Mouse (Mus musculus) cerebellum, postnatal 10 days (tissue): ENCODE measurements around the gene Gas6.

Experiments
- DNase-seq, 2 experiments: peaks; one replicate each; pipeline ENCODE4 v3.0.0; 2021; ENCODE audit warnings: mixed read lengths in 2 of 2

Gas6 gene

DNA sequence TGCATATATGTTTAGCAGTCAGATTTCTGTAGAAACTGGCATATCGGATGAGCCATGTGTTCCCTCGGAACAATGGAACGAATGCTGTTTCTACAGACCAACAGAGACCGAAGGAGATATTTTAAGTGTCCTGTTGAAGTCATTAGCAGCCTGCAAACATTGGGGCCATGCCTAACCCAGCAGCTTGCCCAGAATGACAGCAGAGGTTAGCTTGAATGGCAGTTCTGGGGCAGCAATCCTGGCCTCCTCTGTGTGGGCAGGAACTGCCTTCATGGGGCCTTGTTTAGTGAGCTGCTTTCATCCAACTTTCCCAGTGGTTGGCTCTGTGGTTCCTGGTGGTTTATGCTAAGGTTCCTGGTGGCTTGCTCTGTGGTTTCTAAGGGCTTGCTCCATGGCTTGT lies 34.9 kb downstream of the Gas6 start:
- DNase-seq: no peak

DNA sequence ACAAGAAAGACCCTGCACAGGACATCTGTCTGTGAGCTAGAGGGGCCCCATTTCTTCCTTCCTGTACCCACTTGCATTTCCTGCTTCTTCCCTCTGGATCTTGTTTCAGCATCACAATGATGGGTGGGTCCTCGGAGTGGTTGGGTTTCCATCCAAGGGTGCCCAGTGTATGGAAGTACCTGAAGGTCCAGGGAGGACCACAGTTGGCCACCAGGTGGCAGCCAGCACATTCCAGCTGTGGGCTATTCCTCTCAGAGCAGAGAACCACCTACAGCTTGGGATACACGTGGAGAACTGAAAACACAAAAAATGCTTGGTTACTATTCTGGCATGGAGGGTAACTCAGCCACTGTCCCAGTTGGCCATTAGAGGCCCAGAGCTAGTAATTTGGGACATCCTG lies 39.0 kb downstream of the Gas6 start:
- DNase-seq: peak; percentile 62 to 70

DNA sequence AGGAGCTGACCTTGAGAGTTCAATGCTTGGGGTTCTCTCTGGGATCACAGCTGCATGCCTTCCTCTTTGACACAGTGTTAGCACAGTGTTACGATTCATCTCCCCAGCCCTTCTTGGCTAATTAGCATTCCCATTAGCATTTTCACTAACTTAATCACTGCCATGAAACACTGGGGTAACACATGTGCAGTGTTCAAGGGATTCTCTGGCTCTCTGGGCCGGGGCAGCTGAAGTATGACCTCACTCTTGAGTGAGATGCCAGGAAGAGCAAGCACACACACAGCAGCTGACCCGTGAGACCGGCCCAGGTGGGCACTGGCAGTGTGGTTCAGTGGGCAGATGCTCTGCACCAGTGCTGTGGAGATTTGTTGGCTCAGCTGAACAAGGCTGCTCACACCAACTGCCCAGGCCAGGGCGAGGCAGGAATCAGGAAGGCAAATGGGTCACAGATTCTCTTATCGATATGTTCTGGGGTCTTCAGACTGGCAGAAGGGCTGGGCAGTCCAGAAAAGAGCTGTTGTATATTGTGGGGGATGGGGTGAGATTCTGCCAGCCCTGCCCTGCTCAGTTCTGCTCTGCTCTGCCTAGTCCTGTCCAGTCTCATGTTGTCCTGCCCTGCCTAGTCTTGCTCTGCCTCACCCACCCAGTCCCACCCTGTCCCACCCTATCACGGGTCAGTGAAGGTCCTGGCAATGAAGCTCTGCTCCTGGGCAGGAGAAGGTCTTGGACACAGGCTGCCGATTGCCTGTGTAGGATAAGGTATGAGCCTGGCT lies 39.8 kb downstream of the Gas6 start:
- peak in 1 of 2 experiments; percentile 52 for DNase-seq

DNA sequence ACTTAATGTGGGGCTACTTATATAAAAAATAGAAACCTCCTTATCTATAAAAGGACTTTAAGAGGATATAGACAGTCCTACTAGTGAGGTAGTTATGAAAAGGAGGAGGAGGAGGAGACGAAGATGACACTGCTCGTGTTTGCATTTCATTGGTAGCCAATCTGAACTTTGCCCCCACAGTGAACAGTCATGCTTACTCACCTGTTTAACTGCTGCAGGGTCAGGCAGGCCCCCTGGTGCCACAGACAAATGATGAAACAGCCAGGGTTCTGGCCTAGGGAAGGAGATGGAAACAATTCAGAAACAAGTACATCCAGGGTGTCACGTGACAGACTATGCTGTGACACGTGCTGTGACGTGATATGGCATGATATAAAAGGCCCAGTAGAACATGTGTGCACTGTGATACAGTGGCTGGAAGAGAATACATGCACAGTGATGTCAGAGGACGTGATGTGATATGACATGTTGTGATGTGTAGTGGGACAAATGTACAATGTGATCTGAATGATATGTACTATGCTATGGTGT lies 42.5 kb downstream of the Gas6 start:
- no peak for DNase-seq

DNA sequence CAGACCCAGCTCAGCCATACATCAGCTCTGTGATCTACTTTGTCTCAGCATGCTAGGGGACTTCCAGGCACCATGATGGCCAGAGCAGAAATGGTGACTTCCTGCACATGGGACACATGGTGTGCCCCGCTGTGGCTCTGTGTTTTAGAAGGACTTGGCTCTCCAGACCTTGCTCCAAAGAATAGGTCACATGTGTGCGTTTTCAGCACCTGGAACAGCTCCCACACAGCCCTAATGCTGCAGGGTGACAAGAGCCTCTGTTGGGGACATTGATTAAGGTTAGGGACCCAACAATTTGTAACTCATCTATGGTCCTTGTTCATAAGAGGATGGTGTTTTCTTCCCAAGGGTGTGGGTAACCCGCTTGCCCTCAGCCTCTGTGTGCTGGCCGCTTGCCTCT lies 46.1 kb downstream of the Gas6 start:
- DNase-seq: no peak

DNA sequence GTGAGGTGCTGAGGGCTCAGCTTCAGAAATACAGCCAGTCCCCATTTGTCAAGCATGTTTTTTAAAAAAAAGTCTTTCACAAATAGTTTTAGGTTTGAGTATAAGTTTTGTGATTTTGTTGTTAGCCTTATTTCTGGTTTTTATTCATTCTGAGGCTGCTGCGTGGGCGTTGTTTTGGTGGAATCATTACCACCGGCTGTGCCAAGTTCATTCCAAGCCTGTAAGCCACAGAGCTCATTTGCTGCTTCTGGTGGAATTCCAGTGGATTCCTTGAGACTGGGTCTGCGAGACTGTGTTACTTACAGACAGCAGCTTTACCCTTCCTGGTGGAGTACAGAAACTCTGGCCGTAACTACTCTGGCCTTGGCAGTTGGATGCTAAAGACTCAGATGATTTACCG lies 47.8 kb downstream of the Gas6 start:
- DNase-seq: no peak

DNA sequence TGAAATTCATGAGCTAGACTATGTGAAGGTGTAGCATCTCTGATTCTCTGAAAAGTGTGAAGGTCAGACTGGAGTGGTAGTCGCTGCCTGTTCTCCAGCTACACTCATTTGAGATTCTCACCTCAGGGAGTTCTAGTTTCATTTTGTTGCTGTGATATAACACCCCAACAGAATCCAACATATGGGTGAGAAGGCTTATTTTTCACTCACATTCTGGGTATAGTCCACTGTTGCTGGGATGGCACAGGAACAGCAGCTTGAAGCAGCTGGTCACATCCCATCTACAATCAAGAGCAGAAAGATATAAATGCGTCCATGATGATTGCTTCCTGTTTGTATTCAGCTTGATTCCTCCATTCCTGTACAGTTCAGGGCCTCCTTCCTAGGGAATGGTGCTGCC lies 52.1 kb downstream of the Gas6 start:
- DNase-seq: no peak

DNA sequence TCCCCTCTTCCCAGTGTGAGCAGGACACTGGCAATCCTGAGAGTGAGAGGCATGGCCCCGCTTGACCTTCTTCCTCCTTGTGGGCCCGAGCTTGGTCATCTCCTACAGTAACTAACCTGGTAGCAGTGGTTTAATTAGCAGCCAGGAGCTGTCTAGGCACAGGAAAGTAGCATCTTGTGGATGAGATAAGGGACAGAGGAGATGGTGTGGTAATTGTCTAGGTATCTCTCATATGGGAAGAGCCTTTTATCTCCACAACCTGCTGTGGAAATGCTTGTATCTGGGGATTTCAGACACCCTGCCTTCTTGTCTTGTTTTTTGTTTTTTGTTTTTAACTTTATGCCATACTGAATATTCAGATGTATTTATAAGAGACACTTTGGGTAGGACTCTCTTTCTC lies 56.8 kb downstream of the Gas6 start:
- no peak for DNase-seq

DNA sequence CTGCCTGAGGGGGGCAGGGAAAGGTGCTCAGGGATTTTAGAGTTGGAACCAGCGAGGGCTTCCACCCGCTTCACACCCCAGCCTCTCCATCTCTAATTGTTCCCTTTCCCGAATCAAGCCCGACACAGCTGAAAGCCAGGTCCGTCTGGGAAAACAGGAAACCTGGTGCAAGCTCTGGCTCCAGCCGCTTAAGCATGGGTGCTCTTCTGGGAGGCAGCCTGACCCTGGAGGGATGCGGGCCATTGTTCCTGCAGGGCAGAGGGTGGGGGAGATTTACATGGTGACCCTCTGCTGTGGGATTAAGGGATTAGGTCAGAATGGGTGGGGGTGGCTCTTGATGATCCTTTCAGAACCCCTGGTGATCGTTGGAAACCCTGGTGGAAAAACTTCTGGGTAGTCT lies 58.2 kb downstream of the Gas6 start:
- no peak for DNase-seq

DNA sequence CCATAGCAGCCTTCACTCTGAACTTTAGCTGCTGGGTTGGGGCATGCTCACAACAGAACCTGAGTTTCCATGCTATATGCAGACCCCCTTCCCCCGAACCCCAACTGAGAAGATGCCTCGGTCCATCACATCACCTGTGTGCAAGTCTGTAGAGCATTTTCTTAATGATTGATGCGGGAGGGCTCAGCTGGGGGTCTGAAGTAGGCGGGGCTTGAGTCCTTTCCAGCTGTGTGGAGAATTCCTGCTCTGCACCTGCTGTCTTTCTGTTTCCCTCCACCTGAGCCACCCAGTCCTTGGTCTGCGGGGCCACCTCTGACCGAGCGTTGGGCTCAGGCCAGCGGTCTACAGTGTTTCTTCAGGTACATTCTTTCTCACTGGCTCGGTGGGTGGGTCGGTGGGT lies 59.4 kb downstream of the Gas6 start, which contains the start of gene Tmem255b:
Gene Tmem255b, plus strand, starts transcription at position 301 of the 400 bp plus-strand sequence.
- DNase-seq: peak in 1 of 2 experiments; percentile 19

DNA sequence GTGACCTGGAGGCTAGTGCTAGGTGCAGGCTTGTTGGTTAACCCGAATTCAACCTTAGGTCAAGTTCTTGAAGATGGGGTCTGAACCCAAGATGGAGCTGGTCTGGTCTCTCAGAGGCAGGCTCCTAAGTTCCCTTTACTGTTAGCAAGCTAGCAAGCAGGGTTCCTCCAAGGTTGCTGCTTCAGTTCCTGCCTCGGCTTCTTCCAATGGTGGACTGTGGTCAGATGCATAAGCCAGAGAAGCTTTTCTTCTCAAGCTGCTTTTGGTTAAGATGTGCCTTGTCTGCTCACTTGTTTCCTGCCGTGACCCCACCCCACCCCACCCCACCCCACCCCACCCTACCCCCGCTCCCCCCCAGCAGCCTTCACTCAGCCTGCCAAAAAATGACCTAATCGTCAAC lies 61.2 kb downstream of the Gas6 start:
- no peak for DNase-seq

DNA sequence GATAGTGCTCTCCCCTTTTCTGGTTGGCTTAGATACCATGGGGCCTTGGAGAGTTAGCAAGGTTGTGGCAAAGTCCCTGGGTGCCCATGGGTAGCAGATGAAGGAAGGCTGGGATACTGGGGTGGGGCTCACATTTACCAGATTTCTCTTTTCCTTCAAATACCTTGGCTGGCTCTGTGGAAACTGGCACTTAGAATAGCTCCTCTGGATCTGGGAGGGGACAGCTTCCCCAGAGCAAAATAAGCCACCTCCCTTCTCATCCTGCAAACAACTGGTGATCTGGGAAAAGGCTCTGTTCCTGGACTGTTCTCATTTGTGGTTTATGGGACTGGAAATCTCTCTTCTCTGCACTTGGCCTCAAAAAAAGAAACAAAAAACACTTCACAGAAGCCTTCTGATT lies 63.4 kb downstream of the Gas6 start:
- no peak for DNase-seq

DNA sequence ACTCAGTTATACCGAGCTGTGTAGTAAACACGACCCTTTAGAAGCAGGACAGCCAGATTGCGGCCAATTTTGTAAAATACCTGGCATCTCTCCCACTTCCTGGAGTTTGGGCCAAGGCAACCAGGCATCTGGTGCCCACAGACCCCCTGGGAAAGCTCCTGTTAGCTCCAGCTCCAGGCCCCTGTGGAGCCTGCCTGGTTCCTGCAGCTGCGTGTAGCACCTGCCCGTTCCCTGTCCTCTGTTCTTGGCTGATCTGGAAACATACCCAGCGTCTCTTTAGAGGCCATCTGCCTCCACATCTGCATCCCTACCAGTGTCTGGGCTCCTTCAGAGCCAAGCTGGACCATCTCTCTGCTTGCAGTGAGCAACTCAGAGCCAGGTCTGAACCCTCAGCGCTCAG lies 63.9 kb downstream of the Gas6 start:
- DNase-seq: peak; percentile 63 to 75

DNA sequence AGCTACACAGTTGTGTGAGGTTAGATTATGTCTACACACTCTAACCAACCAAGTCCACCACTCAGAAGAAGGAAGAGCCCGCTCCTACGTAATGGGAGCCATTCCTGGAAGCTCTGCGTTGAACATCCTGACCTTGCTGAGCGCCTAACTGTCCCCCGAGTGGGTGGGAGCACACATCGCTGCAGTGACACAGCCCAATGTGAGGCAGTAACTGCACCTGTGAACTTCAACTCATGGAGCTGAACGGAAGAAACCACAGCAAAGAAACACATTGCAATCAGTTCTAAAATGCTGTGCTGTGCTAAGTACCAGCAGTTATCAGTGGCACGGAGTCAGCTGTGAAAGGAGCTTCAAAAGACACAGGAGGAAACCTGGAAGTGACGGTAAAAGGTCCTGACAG lies 66.1 kb downstream of the Gas6 start:
- no peak for DNase-seq

DNA sequence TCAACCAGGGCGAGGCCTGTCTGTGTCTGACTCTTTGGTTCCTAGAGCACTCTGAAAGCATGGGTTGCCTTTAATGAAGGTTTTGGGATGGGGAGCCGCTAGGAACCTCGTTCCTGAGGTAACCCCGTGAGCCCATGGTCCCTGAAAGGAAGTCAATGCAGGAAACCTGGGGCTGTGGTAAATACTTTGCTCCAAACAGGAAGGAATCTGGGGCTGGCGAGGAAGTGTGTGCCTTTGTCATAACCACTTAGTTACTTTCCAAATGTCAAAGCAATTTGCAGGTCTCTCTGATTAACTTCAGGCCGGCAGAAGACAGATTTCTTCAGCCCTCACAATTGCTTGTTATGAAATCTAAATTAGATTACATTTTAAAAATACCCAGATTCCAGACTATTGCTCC lies 66.9 kb downstream of the Gas6 start:
- no peak for DNase-seq

DNA sequence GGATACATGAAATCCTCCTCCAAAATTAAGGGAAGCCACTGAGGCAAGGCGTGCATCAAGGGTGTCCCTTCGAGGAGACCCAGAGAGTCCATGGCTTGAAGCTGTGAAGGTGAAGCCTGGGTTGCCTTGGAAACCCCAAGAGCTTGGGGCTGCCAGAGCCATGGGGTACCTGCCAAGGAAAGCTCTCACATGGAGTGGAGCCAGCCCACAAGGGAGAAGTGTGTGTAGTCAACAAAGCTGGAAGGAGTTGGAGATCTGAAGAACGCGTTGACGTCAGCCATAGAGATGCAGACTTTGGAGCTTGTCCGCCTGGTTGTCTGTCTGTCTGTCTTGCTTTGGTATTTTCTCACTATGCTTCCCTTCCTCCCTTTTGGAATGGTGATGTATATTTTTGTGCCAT lies 73.3 kb downstream of the Gas6 start:
- peak; percentile 25 to 29 for DNase-seq

DNA sequence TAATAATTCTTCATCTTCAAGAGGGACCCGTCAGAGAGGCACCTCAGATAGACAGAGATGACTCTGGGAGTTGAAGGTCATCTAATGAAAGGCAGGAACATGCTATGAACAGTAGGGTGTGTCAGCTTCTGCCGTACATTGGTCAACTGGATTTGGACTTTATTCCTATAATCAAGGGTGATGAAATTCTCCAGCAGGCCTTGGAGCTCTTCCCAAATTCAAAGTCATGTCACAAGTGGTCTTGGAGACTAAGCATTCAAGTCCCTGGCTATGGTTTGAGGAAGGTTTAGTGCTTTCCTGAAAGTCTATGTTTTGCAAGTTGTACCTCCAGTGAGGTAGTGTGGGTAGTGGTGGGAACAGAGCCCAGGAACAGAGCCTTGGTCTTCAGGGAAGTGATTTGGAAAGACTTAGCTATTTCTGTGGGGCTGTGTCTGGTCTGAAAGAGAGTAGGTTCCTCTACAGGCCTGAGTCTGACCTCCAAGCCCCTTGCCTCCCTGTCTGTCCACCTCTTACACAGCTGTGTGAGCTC lies 75.1 kb downstream of the Gas6 start:
- no peak for DNase-seq

DNA sequence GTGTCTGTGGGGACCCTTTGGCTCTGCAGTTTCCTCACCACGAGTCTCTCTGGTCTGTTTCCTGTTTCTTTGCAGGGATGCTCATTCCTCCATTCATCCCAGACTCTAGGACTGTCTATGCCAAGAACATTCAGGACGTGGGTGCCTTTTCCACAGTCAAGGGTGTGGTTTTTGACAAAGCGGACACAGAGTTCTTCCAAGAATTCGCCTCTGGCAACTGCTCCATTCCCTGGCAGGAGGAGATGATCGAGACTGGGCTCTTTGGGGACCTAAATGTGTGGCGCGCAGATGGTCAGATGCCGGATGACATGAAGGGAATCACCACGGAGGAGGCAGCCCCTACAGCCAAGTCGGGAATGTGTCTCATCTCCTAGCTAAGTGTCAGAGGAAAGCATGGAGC lies 78.4 kb downstream of the Gas6 start:
- peak; percentile 25 to 36 for DNase-seq
